Mouse (Mus musculus) MEL (cell line): ENCODE measurements at regions not wholly inside any gene's neighbourhood (a gene's known extent, or its start where the extent isn't known, plus 50 kb on each side); places are given as distances from the start of the nearest gene placed in this dataset.

ENCODE experiments used
- DNase-seq: peaks from one replicate; pipeline ENCODE4 v3.0.0; 2011; ENCODE audit warnings: low read depth, low spot score
- H3K27ac ChIP-seq: 2 replicates; pipeline ENCODE4 v1.5.1; 2012; ENCODE audit warnings: low read depth, mild to moderate bottlenecking, control low read depth, low read length, moderate library complexity; ENCODE audit not compliant: control insufficient read depth
- H3K27me3 ChIP-seq, 2 experiments: fragments of 150-350 bp in 1 of 2; sonication (generic) in 1 of 2; 2 replicates each; pipeline ENCODE4 v1.6.1; 2012; ENCODE audit warnings: low read length in 2 of 2, mild to moderate bottlenecking in 2 of 2, improper control_type of control experiment in 1 of 2, moderate library complexity in 1 of 2; ENCODE audit not compliant: insufficient read depth in 2 of 2, control insufficient read depth in 1 of 2
- H3K36me3 ChIP-seq, 2 experiments: 2 replicates each; pipeline ENCODE4 v1.6.1; 2012 to 2014; ENCODE audit warnings: low read length in 2 of 2, improper control_type of control experiment in 1 of 2, inconsistent platforms in 1 of 2, mild to moderate bottlenecking in 1 of 2; ENCODE audit not compliant: insufficient read depth in 2 of 2, control insufficient read depth in 1 of 2
- H3K4me1 ChIP-seq, 2 experiments: fragments of 150-350 bp in 1 of 2; sonication (generic) in 1 of 2; 2 replicates each; pipeline ENCODE4 v1.6.1; 2012; ENCODE audit warnings: low read length in 2 of 2, improper control_type of control experiment in 1 of 2, mild to moderate bottlenecking in 1 of 2; ENCODE audit not compliant: insufficient read depth in 2 of 2, control insufficient read depth in 1 of 2
- H3K4me3 ChIP-seq, 2 experiments: fragments of 150-350 bp in 1 of 2; sonication (generic) in 1 of 2; 2 replicates each; pipeline ENCODE4 v1.5.1; 2012; ENCODE audit warnings: low read depth in 2 of 2, low read length in 2 of 2, mild to moderate bottlenecking in 2 of 2, moderate library complexity in 2 of 2, control low read depth in 1 of 2, improper control_type of control experiment in 1 of 2; ENCODE audit not compliant: control insufficient read depth in 1 of 2, insufficient read depth in 1 of 2
- H3K79me2 ChIP-seq: 2 replicates; pipeline ENCODE4 v1.6.1; 2012; ENCODE audit warnings: mild to moderate bottlenecking, low read length, moderate library complexity; ENCODE audit not compliant: control insufficient read depth, poor library complexity, insufficient read depth
- H3K9ac ChIP-seq: 2 replicates; pipeline ENCODE4 v1.6.1; 2012; ENCODE audit warnings: low read depth, mild to moderate bottlenecking, control low read depth, low read length, moderate library complexity; ENCODE audit not compliant: control insufficient read depth, poor library complexity, severe bottlenecking
- H3K9me3 ChIP-seq: fragments of 150-350 bp; sonication (generic); replicated peaks from 2 replicates; pipeline ENCODE4 v1.6.1; 2012; ENCODE audit warnings: mild to moderate bottlenecking, low read length, improper control_type of control experiment, moderate library complexity; ENCODE audit not compliant: insufficient read depth
- BHLHE40 ChIP-seq: IDR thresholded peaks from 2 replicates; pipeline ENCODE4 v1.6.1; 2012; ENCODE audit warnings: low read depth, mild to moderate bottlenecking, inconsistent platforms, low read length, improper control_type of control experiment, borderline replicate concordance
- CTCF ChIP-seq, 3 experiments: IDR thresholded peaks in 2 of 3; conservative IDR thresholded peaks in 1 of 3; 2 replicates each; pipeline ENCODE4 v1.5.1; 2011 to 2012; ENCODE audit warnings: low read length in 3 of 3, low read depth in 2 of 3, mild to moderate bottlenecking in 2 of 3, improper control_type of control experiment in 1 of 3, inconsistent platforms in 1 of 3, mixed read lengths in 1 of 3, moderate library complexity in 1 of 3; ENCODE audit not compliant: control insufficient read depth in 1 of 3, insufficient read depth in 1 of 3, poor library complexity in 1 of 3, severe bottlenecking in 1 of 3
- E2F4 ChIP-seq: IDR thresholded peaks from 2 replicates; pipeline ENCODE4 v1.6.1; 2011; ENCODE audit warnings: low read depth, low read length, improper control_type of control experiment, borderline replicate concordance
- EP300 ChIP-seq, 2 experiments: IDR thresholded peaks; 2 replicates each; pipeline ENCODE4 v1.6.1; 2011; ENCODE audit warnings: improper control_type of control experiment in 2 of 2, low read length in 2 of 2, low read depth in 1 of 2, mild to moderate bottlenecking in 1 of 2
- ETS1 ChIP-seq: IDR thresholded peaks from 2 replicates; pipeline ENCODE4 v1.6.1; 2012; ENCODE audit warnings: low read depth, mild to moderate bottlenecking, inconsistent platforms, low read length, improper control_type of control experiment, moderate library complexity
- GABPA ChIP-seq: IDR thresholded peaks from 2 replicates; pipeline ENCODE4 v1.6.1; 2012; ENCODE audit warnings: low read depth, mild to moderate bottlenecking, inconsistent platforms, low read length, improper control_type of control experiment, moderate library complexity
- GATA1 ChIP-seq: IDR thresholded peaks from 2 replicates; pipeline ENCODE4 v1.6.1; 2011; ENCODE audit warnings: low read depth, low read length, improper control_type of control experiment
- KAT2A ChIP-seq: conservative IDR thresholded peaks from 2 replicates; pipeline ENCODE4 v1.6.1; 2012; ENCODE audit warnings: low read depth, low read length, improper control_type of control experiment, inconsistent platforms
- MAFK ChIP-seq: IDR thresholded peaks from 2 replicates; pipeline ENCODE4 v1.6.1; 2011; ENCODE audit warnings: low read depth, mild to moderate bottlenecking, low read length, improper control_type of control experiment, borderline replicate concordance
- MAX ChIP-seq: IDR thresholded peaks from 2 replicates; pipeline ENCODE4 v1.6.1; 2011; ENCODE audit warnings: low read length, improper control_type of control experiment
- MAZ ChIP-seq: IDR thresholded peaks from 2 replicates; pipeline ENCODE4 v1.6.1; 2012; ENCODE audit warnings: low read depth, mild to moderate bottlenecking, inconsistent platforms, low read length, improper control_type of control experiment
- MXI1 ChIP-seq: IDR thresholded peaks from 2 replicates; pipeline ENCODE4 v1.6.1; 2011; ENCODE audit warnings: mild to moderate bottlenecking, low read depth, low read length, improper control_type of control experiment
- NELFE ChIP-seq: IDR thresholded peaks from 2 replicates; pipeline ENCODE4 v1.6.1; 2011; ENCODE audit warnings: low read depth, low read length, improper control_type of control experiment
- NRF1 ChIP-seq: IDR thresholded peaks from 2 replicates; pipeline ENCODE4 v1.6.1; 2014; ENCODE audit warnings: low read depth, mild to moderate bottlenecking, inconsistent platforms, low read length, improper control_type of control experiment, moderate library complexity; ENCODE audit not compliant: poor library complexity, insufficient read depth, severe bottlenecking
- POLR2AphosphoS5 ChIP-seq: IDR thresholded peaks from 2 replicates; pipeline ENCODE4 v1.6.1; 2012; ENCODE audit warnings: low read depth, borderline replicate concordance, mild to moderate bottlenecking, inconsistent platforms, low read length, moderate library complexity, mixed read lengths
- RCOR1 ChIP-seq: IDR thresholded peaks from 2 replicates; pipeline ENCODE4 v1.6.1; 2012; ENCODE audit warnings: low read depth, mild to moderate bottlenecking, inconsistent platforms, low read length, improper control_type of control experiment
- TAL1 ChIP-seq: IDR thresholded peaks from 2 replicates; pipeline ENCODE4 v1.6.1; 2012; ENCODE audit warnings: mild to moderate bottlenecking, inconsistent platforms, low read length, moderate library complexity, mixed read lengths
- TBP ChIP-seq: IDR thresholded peaks from 2 replicates; pipeline ENCODE4 v1.8.0; 2011; ENCODE audit warnings: low read depth, low read length, improper control_type of control experiment
- ZC3H11A ChIP-seq: IDR thresholded peaks from 2 replicates; pipeline ENCODE4 v1.6.1; 2012; ENCODE audit warnings: low read depth, mild to moderate bottlenecking, inconsistent platforms, low read length, improper control_type of control experiment
- ZKSCAN1 ChIP-seq: IDR thresholded peaks from 2 replicates; pipeline ENCODE4 v1.6.1; 2012; ENCODE audit warnings: low read depth, mild to moderate bottlenecking, inconsistent platforms, low read length, improper control_type of control experiment, moderate library complexity

DNA sequence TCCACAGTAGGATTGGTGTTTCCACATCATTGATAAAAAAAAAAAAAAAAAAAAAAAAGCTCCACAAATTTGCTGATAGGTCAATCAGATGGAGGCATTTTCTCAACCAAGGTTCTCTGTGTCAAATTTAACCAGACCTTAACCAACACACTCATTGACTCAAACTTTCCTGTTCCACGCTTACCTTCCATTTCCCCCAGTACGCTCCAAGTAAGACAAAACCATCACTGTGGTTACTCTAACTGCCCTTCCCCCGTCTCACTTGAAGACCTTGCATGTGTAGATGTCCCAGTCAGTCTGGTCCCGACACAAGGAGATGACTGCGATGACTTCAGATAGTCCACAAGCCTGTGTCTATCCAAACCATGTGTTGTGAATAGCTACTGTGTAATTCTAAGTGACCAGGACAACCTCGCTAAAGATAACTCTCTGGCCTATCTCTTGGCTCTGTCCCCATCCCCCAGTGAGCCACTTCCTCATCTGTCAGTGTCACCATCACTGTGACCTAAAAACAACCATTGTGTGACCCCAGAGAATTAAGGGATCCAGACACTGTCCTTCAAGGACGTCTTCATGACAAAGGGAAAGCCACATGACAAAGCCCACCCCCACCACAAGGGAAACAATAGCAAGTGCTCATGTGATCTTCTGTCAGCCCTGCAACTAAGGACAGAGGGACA is 279.9 kb upstream of the Spred2 start:
- no peak for DNase-seq
- Histone ChIP-seq H3K79me2 (no peaks in the 10 kb centered on the region), H3K27me3 (peaks cover 1 to 4% of the 10 kb centered on the region in 2 experiments; a peak in 2 of 4 replicates), H3K9ac (no peak overlapping the region), H3K27ac (no peak overlapping the region), H3K4me3 (no peak overlapping the region), H3K4me1 (no peaks in the 10 kb centered on the region), H3K36me3 (no peaks in the 10 kb centered on the region), H3K9me3 (no peaks in the 10 kb centered on the region)
- TF ChIP-seq ZC3H11A (no peak), MXI1 (no peak), EP300 (IDR thresholded peaks at IDR 0.05; ENCODE audit: low read depth in 1 of 2, low read length in 2 of 2) (no peak), TBP (no peak), GATA1 (no peak), RCOR1 (no peak), CTCF (IDR thresholded peaks at IDR 0.05 in 2 of 3, conservative IDR thresholded peaks at IDR 0.05 in 1 of 3; ENCODE audit: control insufficient read depth in 1 of 3, insufficient read depth in 1 of 3, low read depth in 2 of 3, low read length in 3 of 3, poor library complexity in 1 of 3, severe bottlenecking in 1 of 3) (no peak), TAL1 (no peak), NRF1 (no peak), E2F4 (no peak), GABPA (no peak), MAFK (no peak)

DNA sequence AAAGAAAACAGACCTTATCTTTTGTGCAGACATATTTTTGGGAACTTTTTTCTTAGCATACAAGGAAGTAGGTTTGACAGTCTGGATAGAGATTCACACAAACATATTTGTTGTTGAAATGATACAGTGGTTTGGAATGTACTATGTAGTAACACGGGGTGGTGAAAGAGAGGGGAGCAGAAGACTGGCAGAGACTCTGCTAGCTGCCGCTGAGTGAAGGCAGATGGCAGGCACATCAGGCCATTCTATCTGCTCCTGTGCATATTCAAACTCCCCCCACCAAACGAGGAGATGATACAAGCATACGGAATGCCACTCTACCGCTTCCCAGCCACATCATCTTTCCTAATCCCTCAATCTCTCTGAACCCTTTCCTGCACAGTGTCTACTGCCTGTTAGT is 279.1 kb upstream of the Spred2 start:
- peaks cover 0 to 2% of the 10 kb centered on the region in 2 experiments; a peak in 1 of 4 replicates for H3K27me3 ChIP-seq

More for the DNA sequence above, 279.1 kb upstream of the Spred2 start:
- no peaks in the 10 kb centered on the region for H3K36me3 ChIP-seq
- no peaks in the 10 kb centered on the region for H3K9me3 ChIP-seq
- no peak for TF ChIP-seq MAX
- TF ChIP-seq ETS1, result no peak
- TF ChIP-seq RCOR1, result no peak
- TF ChIP-seq POLR2AphosphoS5, result no peak
- no peak for TF ChIP-seq NELFE
- TF ChIP-seq KAT2A, result no peak
- TF ChIP-seq BHLHE40, result no peak
- no peak for TF ChIP-seq MAZ
- no peak for TF ChIP-seq TAL1
- TF ChIP-seq ZKSCAN1, result no peak
- H3K27ac ChIP-seq, result no peak overlapping the region
- no peaks in the 10 kb centered on the region for H3K79me2 ChIP-seq
- H3K9ac ChIP-seq, result no peak overlapping the region
- no peaks in the 10 kb centered on the region for H3K4me1 ChIP-seq
- no peak overlapping the region for H3K4me3 ChIP-seq
- no peak for DNase-seq
